Mouse (Mus musculus) kidney, postnatal 0 days (tissue): ENCODE results near the gene Sele. TPM values are rescaled to one million over a fixed set of nuclear protein-coding genes. Genes with fewer than 3 reads are reported as not detected.

Source experiments
- ATAC-seq: fragments of 200-750 bp; cut with Nextera tagmentation; replicated peaks from 2 replicates; pipeline ENCODE4 v1.8.0; 2017; ENCODE audit warnings: low read depth, moderate number of reproducible peaks, moderate TSS enrichment, moderate library complexity; ENCODE audit not compliant: low FRiP score
- DNase-seq: peaks from one replicate; pipeline ENCODE4 v3.0.0-alpha.2; 2016; ENCODE audit warnings: low spot score
- H3K27ac ChIP-seq: fragments of 300-500 bp; sonication (generic); 2 replicates; pipeline ENCODE4 v1.5.1; 2014; ENCODE audit warnings: mild to moderate bottlenecking
- H3K27me3 ChIP-seq: fragments of 300-500 bp; sonication (generic); 2 replicates; pipeline ENCODE4 v1.6.1; 2014; ENCODE audit warnings: low read length, mixed read lengths; ENCODE audit not compliant: insufficient read depth
- H3K36me3 ChIP-seq: fragments of 300-500 bp; sonication (generic); 2 replicates; pipeline ENCODE4 v1.6.1; 2014; ENCODE audit warnings: low read length, mixed read lengths; ENCODE audit not compliant: insufficient read depth
- H3K4me1 ChIP-seq: fragments of 300-500 bp; sonication (generic); replicated peaks from 2 replicates; pipeline ENCODE4 v1.6.1; 2014; ENCODE audit warnings: antibody characterized with exemption, low read length, mixed read lengths; ENCODE audit not compliant: insufficient read depth
- H3K4me2 ChIP-seq: fragments of 300-500 bp; sonication (generic); 2 replicates; pipeline ENCODE4 v1.6.1; 2014; ENCODE audit warnings: mild to moderate bottlenecking, low read length, moderate library complexity, mixed read lengths
- H3K4me3 ChIP-seq: fragments of 300-500 bp; sonication (generic); replicated peaks from 2 replicates; pipeline ENCODE4 v1.5.1; 2014; ENCODE audit warnings: low read depth, low read length
- H3K9ac ChIP-seq: fragments of 300-500 bp; sonication (generic); 2 replicates; pipeline ENCODE4 v1.6.1; 2014; ENCODE audit warnings: low read depth, low read length
- H3K9me3 ChIP-seq: fragments of 300-500 bp; sonication (generic); replicated peaks from 2 replicates; pipeline ENCODE4 v1.6.1; 2016; ENCODE audit warnings: low read length, inconsistent platforms, mixed read lengths
- CTCF ChIP-seq: IDR thresholded peaks from 2 replicates; pipeline ENCODE4 v1.5.1; 2016; ENCODE audit warnings: antibody characterized with exemption, low read depth, mild to moderate bottlenecking, moderate library complexity
- WGBS: fragments of 180-500 bp; shearing (Covaris S2); extraction: QIAGEN DNeasy Blood & Tissue Kit; methylation state at CpG from one replicate; pipeline ENCODE4 v1.1.7; 2014; 5-methylcytosine and 5-hydroxymethylcytosine counted together
- polyA plus RNA-seq: library from polyadenylated mRNA; unstranded; fragments of >200 nt; fragmentation: Nextera tagmentation; extraction: Ambion mirVana; gene quantifications from 2 replicates; pipeline ENCODE4 v1.2.1, GENCODE M21; 2015

The Sele gene
- polyA plus RNA-seq, 1 experiment from 2014 or later: 0.08 TPM

- Histone ChIP-seq H3K4me1 (no peaks in the 10 kb centered on the region), H3K4me3 (no peak overlapping the region), H3K9me3 (no peaks in the 10 kb centered on the region), H3K27me3 (no peaks in the 10 kb centered on the region), H3K4me2 (no peak overlapping the region), H3K27ac (no peak overlapping the region), H3K36me3 (no peaks in the 10 kb centered on the region), H3K9ac (no peak overlapping the region)
- ATAC-seq: no peak
- no peak for TF ChIP-seq CTCF
- 93% methylated on average over 1 of the region's 1 CpGs for WGBS
- DNase-seq: no peak
These were observed 27.4 kb downstream of the Sele start for GRCm38 (mm10) chr1:164075416-164075815.

GRCm38 (mm10) chr1:164076441-164076840 lies 28.4 kb downstream of the Sele start:
- no peaks in the 10 kb centered on the region for H3K9me3 ChIP-seq
- H3K4me2 ChIP-seq: no peak overlapping the region
- no peaks in the 10 kb centered on the region for H3K4me1 ChIP-seq
- H3K4me3 ChIP-seq: no peak overlapping the region
- no peak for TF ChIP-seq CTCF
- H3K9ac ChIP-seq: no peak overlapping the region
- ATAC-seq: no peak
- no peaks in the 10 kb centered on the region for H3K27me3 ChIP-seq
- no peak overlapping the region for H3K27ac ChIP-seq
- H3K36me3 ChIP-seq: no peaks in the 10 kb centered on the region
- 25% methylated on average over 1 of the region's 1 CpGs for WGBS
- no peak for DNase-seq

GRCm38 (mm10) chr1:164077031-164077430 lies 29.0 kb downstream of the Sele start:
- 87% methylated on average over 3 of the region's 3 CpGs for WGBS
- Histone ChIP-seq H3K9ac (no peak overlapping the region), H3K27me3 (no peaks in the 10 kb centered on the region), H3K4me2 (no peak overlapping the region), H3K4me1 (no peaks in the 10 kb centered on the region), H3K4me3 (no peak overlapping the region), H3K9me3 (no peaks in the 10 kb centered on the region), H3K27ac (no peak overlapping the region), H3K36me3 (no peaks in the 10 kb centered on the region)
- no peak for TF ChIP-seq CTCF
- DNase-seq: no peak
- ATAC-seq: no peak

DNA sequence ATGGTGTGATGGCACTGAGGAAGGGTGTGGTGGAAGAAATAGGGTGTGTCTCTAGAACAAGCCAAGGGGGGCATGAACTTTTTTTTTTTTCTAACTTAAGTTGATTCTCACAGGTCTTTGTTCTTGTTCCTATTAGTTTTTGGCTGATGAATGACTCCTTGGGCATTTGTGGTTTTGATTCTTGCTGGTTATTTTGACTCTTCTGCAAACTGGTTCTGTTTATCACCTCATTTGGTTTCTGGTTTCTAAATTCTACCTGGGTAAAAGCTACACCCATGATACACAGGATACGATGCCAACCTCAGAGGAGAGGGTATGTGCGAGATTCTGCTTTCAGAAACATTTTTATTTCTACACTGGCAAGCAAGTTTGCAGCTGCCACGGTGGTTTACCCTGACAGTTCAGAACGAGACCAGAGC lies 30.3 kb downstream of the Sele start:
- no peak overlapping the region for H3K27ac ChIP-seq
- no peaks in the 10 kb centered on the region for H3K27me3 ChIP-seq
- H3K9me3 ChIP-seq: no peaks in the 10 kb centered on the region
- ATAC-seq: no peak
- H3K4me3 ChIP-seq: no peak overlapping the region
- WGBS: 81% methylated on average over 4 of the region's 4 CpGs
- no peak for DNase-seq
- H3K36me3 ChIP-seq: no peaks in the 10 kb centered on the region
- TF ChIP-seq CTCF: no peak
- no peak overlapping the region for H3K9ac ChIP-seq
- H3K4me2 ChIP-seq: no peak overlapping the region
- H3K4me1 ChIP-seq: no peaks in the 10 kb centered on the region

GRCm38 (mm10) chr1:164079091-164079490 lies 31.1 kb downstream of the Sele start:
- no peak for TF ChIP-seq CTCF
- H3K27me3 ChIP-seq: no peaks in the 10 kb centered on the region

GRCm38 (mm10) chr1:164083046-164083445 lies 35.0 kb downstream of the Sele start:
- Histone ChIP-seq H3K27me3 (no peaks in the 10 kb centered on the region), H3K27ac (no peak overlapping the region), H3K36me3 (no peaks in the 10 kb centered on the region), H3K4me2 (no peak overlapping the region), H3K4me1 (no peaks in the 10 kb centered on the region), H3K4me3 (no peak overlapping the region), H3K9ac (no peak overlapping the region), H3K9me3 (no peaks in the 10 kb centered on the region)
- ATAC-seq: no peak
- no peak for TF ChIP-seq CTCF
- no peak for DNase-seq
- 94% methylated on average over 4 of the region's 4 CpGs for WGBS

More at GRCm38 (mm10) chr1:164079091-164079490, 31.1 kb downstream of the Sele start:
- Histone ChIP-seq H3K9ac (no peak overlapping the region), H3K36me3 (no peaks in the 10 kb centered on the region), H3K4me2 (no peak overlapping the region), H3K4me1 (no peaks in the 10 kb centered on the region), H3K4me3 (no peak overlapping the region), H3K9me3 (no peaks in the 10 kb centered on the region), H3K27ac (no peak overlapping the region)
- DNase-seq: no peak
- 82% methylated on average over 11 of the region's 11 CpGs for WGBS
- no peak for ATAC-seq

GRCm38 (mm10) chr1:164086797-164087196 lies 38.8 kb downstream of the Sele start:
- H3K9ac ChIP-seq: no peak overlapping the region
- H3K36me3 ChIP-seq: no peaks in the 10 kb centered on the region
- H3K9me3 ChIP-seq: no peaks in the 10 kb centered on the region
- DNase-seq: no peak
- TF ChIP-seq CTCF: no peak
- H3K4me2 ChIP-seq: no peak overlapping the region
- ATAC-seq: no peak
- no peak overlapping the region for H3K27ac ChIP-seq
- H3K27me3 ChIP-seq: no peaks in the 10 kb centered on the region
- 94% methylated on average over 3 of the region's 3 CpGs for WGBS
- H3K4me1 ChIP-seq: no peaks in the 10 kb centered on the region
- H3K4me3 ChIP-seq: no peak overlapping the region
